Mouse (Mus musculus) gastrocnemius, postnatal 25 days (tissue): Measurements from ENCODE around the gene Rbfox2. TPM values are rescaled to one million over a fixed set of nuclear protein-coding genes. Genes with fewer than 3 reads are reported as not detected.

Experiments
- DNase-seq: peaks from one replicate; pipeline ENCODE4 v3.0.0; 2022
- total RNA-seq, 2 experiments: library from RNA; stranded (reverse); gene quantifications; 1 replicate in 1 of 2; 2 replicates in 1 of 2; pipeline ENCODE4 v1.2.3; 2021

The Rbfox2 gene
- total RNA-seq, 2 experiments from 2014 or later, result 63.8 to 81.0 TPM

GRCm38 (mm10) chr15:77234296-77234695, 72.5 kb downstream of the Rbfox2 start:
- no peak for DNase-seq

GRCm38 (mm10) chr15:77230144-77230543, 76.7 kb downstream of the Rbfox2 start:
- no peak for DNase-seq

- peak; percentile 49 for DNase-seq
Measured at GRCm38 (mm10) chr15:77226831-77227354, 79.9 kb downstream of the Rbfox2 start.

- DNase-seq, result no peak
Measured at GRCm38 (mm10) chr15:77225858-77226257, 80.9 kb downstream of the Rbfox2 start.

- DNase-seq, result no peak
Measured at GRCm38 (mm10) chr15:77225274-77225673, 81.5 kb downstream of the Rbfox2 start.

GRCm38 (mm10) chr15:77220833-77221232, 86.0 kb downstream of the Rbfox2 start:
- DNase-seq, result no peak

- peak; percentile 63 for DNase-seq
Measured at GRCm38 (mm10) chr15:77220137-77220536, 86.7 kb downstream of the Rbfox2 start.

- no peak for DNase-seq
Measured at GRCm38 (mm10) chr15:77219571-77219970, 87.2 kb downstream of the Rbfox2 start.

- DNase-seq, result no peak
Measured at GRCm38 (mm10) chr15:77218007-77218406, 88.8 kb downstream of the Rbfox2 start.

GRCm38 (mm10) chr15:77217523-77217922, 89.3 kb downstream of the Rbfox2 start:
- no peak for DNase-seq

GRCm38 (mm10) chr15:77216704-77217103, 90.1 kb downstream of the Rbfox2 start:
- DNase-seq, result no peak

- peak; percentile 42 for DNase-seq
Measured at GRCm38 (mm10) chr15:77215178-77215800, 91.5 kb downstream of the Rbfox2 start.

GRCm38 (mm10) chr15:77214410-77215107, 92.2 kb downstream of the Rbfox2 start:
- peak; percentile 62 for DNase-seq

- peak; percentile 46 for DNase-seq
Measured at GRCm38 (mm10) chr15:77213829-77214228, 93.0 kb downstream of the Rbfox2 start.

- DNase-seq, result peak; percentile 45
Measured at GRCm38 (mm10) chr15:77212818-77213217, 94.0 kb downstream of the Rbfox2 start.

- DNase-seq, result no peak
Measured at GRCm38 (mm10) chr15:77212217-77212757, 94.5 kb downstream of the Rbfox2 start.

- DNase-seq, result no peak
Measured at GRCm38 (mm10) chr15:77206996-77207395, 99.8 kb downstream of the Rbfox2 start.

- DNase-seq, result no peak
Measured at GRCm38 (mm10) chr15:77204951-77205350, 101.9 kb downstream of the Rbfox2 start.

GRCm38 (mm10) chr15:77203255-77203981, 103.4 kb downstream of the Rbfox2 start:
- DNase-seq, result peak; percentile 47

GRCm38 (mm10) chr15:77202881-77203254, 103.9 kb downstream of the Rbfox2 start:
- DNase-seq, result no peak

- peak; percentile 63 for DNase-seq
Measured at GRCm38 (mm10) chr15:77202223-77202622, 104.6 kb downstream of the Rbfox2 start.

GRCm38 (mm10) chr15:77196827-77197226, 110.0 kb downstream of the Rbfox2 start:
- peak; percentile 76 for DNase-seq

- no peak for DNase-seq
Measured at GRCm38 (mm10) chr15:77196001-77196400, 110.8 kb downstream of the Rbfox2 start.
